Mouse (Mus musculus): Measurements from ENCODE around the gene Dlgap4.

GRCm38 (mm10) chr2:156605971-156606370, 7.5 kb upstream of the Dlgap4 start:
- TF ChIP-seq POLR2A (IDR thresholded peaks at IDR 0.05; ENCODE audit: extremely low read depth, insufficient read depth, low read length) (no peak), CTCF (IDR thresholded peaks at IDR 0.05; ENCODE audit: extremely low read depth, insufficient read depth, low read length) (no peak)
